Comparison of ENCODE assay signal across 9 mouse cellular contexts in the genomic region with DNA sequence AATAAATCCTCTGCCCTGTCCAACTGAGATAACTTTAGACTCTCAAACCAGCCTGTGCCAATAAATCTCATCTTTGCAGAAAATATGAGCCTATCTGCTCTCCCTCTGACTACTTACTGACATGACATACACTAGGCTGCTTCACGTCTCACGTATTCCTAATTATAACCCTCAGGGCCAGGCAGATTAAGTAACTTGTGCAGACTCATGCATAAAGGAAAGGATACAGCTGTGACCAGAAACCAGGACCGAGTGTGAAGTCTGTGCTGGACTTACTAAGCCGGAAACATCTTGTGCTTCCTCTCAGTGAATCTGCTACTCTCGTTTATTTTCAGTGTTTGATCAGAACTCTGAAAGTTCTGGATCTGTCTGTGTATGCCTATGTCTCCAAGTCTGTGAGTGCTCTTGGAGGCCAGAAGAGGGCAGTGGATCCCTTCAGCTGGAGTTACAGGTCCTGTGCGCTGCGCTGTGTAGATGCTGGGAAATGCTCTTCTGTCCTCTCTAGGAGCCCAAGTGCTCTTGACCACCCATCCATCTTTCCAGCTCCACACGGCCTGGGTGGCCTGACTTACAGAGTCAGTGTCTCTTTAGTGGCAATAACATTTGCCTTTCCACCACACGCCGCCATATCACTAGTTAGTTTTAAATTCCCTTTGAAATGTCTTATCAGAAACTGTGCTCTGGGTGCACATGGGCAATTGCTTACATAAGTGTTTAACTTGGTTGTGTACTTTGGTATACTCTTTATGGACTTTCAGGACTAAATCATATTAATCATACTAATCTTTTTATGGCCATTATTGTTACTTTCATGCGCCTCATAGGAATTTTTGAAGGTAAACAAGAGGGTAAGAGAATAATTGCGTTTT. TPM values are rescaled to one million over a fixed set of nuclear protein-coding genes. Genes with fewer than 3 reads are reported as not detected.
DNase-seq lines count a peak whose midpoint lies in the region; ATAC-seq and TF ChIP-seq lines count a peak whose summit lies in the region.
"Had no signal": no experiment of that assay in that cellular context is flagged by ENCODE, and none has a peak within 500 bp of the region (broad histone marks: within the 10 kb centered on the region; RNA-seq: fewer than 3 reads in every experiment).

No protein-coding gene starts in this region.

- in situ Hi-C loops in CH12.LX (cut with MboI; ENCODE audit: low pct_ligation_motif_present, low pct_unique_long_range_greater_than_20kb, low sequenced_read_pairs), result no loop called here

- no peak for DNase-seq in kidney, adult 9 months
- peak; percentile 42 for DNase-seq in CH12.LX (ENCODE audit: extremely low read depth)
- peak; percentile 21 to 42 for DNase-seq in adrenal gland, postnatal 36 days
- DNase-seq in midbrain, postnatal 0 days (ENCODE audit: low spot score), result peak; percentile 51
- no peak for DNase-seq in frontal cortex, postnatal 25 days (ENCODE audit: low spot score in 2 of 2)
- DNase-seq in gastrocnemius, postnatal 10 days, result no peak

- ATAC-seq in kidney, embryonic 14.5 days (ENCODE audit: low FRiP score, low TSS enrichment), result 0 out of 2 replicates have a peak, but pooled peaks have one; percentile 57
- ATAC-seq in hindbrain, embryonic 15.5 days (ENCODE audit: low FRiP score, low read depth), result peak; percentile 34; the same call in 1 of the 2 replicates
- no peak for ATAC-seq in midbrain, postnatal 0 days (ENCODE audit: low FRiP score)

- H3K27me3 ChIP-seq in kidney, embryonic 14.5 days (ENCODE audit: control insufficient read depth, insufficient read depth, low read length), result no peaks in the 10 kb centered on the region
- H3K27me3 ChIP-seq in CH12.LX (replicated peaks), result no peaks in the 10 kb centered on the region
- no peaks in the 10 kb centered on the region for H3K27me3 ChIP-seq in hindbrain, embryonic 15.5 days
- no peaks in the 10 kb centered on the region for H3K27me3 ChIP-seq in midbrain, postnatal 0 days (ENCODE audit: insufficient read depth, low read length)

- no peaks in the 10 kb centered on the region for H3K9me3 ChIP-seq in kidney, embryonic 14.5 days (ENCODE audit: control insufficient read depth, low read length)
- peaks cover 2% of the 10 kb centered on the region for H3K9me3 ChIP-seq in CH12.LX (replicated peaks; ENCODE audit: low read length)
- H3K9me3 ChIP-seq in hindbrain, embryonic 15.5 days, result no peaks in the 10 kb centered on the region
- H3K9me3 ChIP-seq in midbrain, postnatal 0 days (ENCODE audit: low read length), result no peaks in the 10 kb centered on the region

- H3K36me3 ChIP-seq in kidney, embryonic 14.5 days (ENCODE audit: control insufficient read depth, insufficient read depth, low read length), result no peaks in the 10 kb centered on the region
- H3K36me3 ChIP-seq in CH12.LX (replicated peaks in 1 of 2; ENCODE audit: control insufficient read depth in 1 of 2, insufficient read depth in 1 of 2, low read length in 1 of 2), result no peaks in the 10 kb centered on the region
- H3K36me3 ChIP-seq in hindbrain, embryonic 15.5 days, result no peaks in the 10 kb centered on the region
- H3K36me3 ChIP-seq in midbrain, postnatal 0 days (ENCODE audit: insufficient read depth, low read length), result no peaks in the 10 kb centered on the region

- H3K4me3 ChIP-seq in kidney, embryonic 14.5 days (ENCODE audit: low read length), result no peak overlapping the region
- no peak overlapping the region for H3K4me3 ChIP-seq in CH12.LX (replicated peaks in 1 of 3; ENCODE audit: low read depth in 2 of 3, low read length in 2 of 3, poor library complexity in 1 of 3)
- H3K4me3 ChIP-seq in hindbrain, embryonic 15.5 days, result no peak overlapping the region
- no peak overlapping the region for H3K4me3 ChIP-seq in midbrain, postnatal 0 days (ENCODE audit: low read depth, low read length)

- H3K4me2 ChIP-seq in kidney, embryonic 14.5 days (replicated peaks; ENCODE audit: low read depth, low read length), result no peak overlapping the region
- no peak overlapping the region for H3K4me2 ChIP-seq in CH12.LX (ENCODE audit: insufficient read depth, low read depth, poor library complexity, severe bottlenecking)
- H3K4me2 ChIP-seq in hindbrain, embryonic 15.5 days, result no peak overlapping the region
- H3K4me2 ChIP-seq in midbrain, postnatal 0 days (ENCODE audit: low read depth, low read length, poor library complexity, severe bottlenecking), result no peak overlapping the region

- dilution Hi-C loops in CH12.LX (cut with MboI; ENCODE audit: extremely low pct_ligation_motif_present, extremely low pct_unique_long_range_greater_than_20kb, low sequenced_read_pairs), result no loop called here

- no peak overlapping the region for H3K27ac ChIP-seq in kidney, embryonic 14.5 days (ENCODE audit: low read depth, low read length)
- H3K27ac ChIP-seq in CH12.LX (ENCODE audit: insufficient read depth, low read depth), result no peak overlapping the region
- H3K27ac ChIP-seq in hindbrain, embryonic 15.5 days (replicated peaks), result no peak overlapping the region
- H3K27ac ChIP-seq in midbrain, postnatal 0 days (ENCODE audit: low read depth, low read length), result no peak overlapping the region

- WGBS in kidney, embryonic 14.5 days, result 62% methylated on average over 12 of the region's 12 CpGs
- 70% methylated on average over 12 of the region's 12 CpGs for WGBS in hindbrain, embryonic 15.5 days
- 67% methylated on average over 12 of the region's 12 CpGs for WGBS in midbrain, postnatal 0 days

- TF ChIP-seq POLR2A in CH12.LX (IDR thresholded peaks at IDR 0.05; ENCODE audit: low read depth, low read length), result no peak

- no peak overlapping the region for H3K9ac ChIP-seq in kidney, embryonic 14.5 days (ENCODE audit: low read depth, low read length)
- no peak overlapping the region for H3K9ac ChIP-seq in CH12.LX (ENCODE audit: insufficient read depth, low read depth)
- no peak overlapping the region for H3K9ac ChIP-seq in hindbrain, embryonic 15.5 days
- H3K9ac ChIP-seq in midbrain, postnatal 0 days (replicated peaks; ENCODE audit: low read length, poor library complexity, severe bottlenecking), result no peak overlapping the region

- H3K79me2 ChIP-seq in CH12.LX (replicated peaks; ENCODE audit: control insufficient read depth, extremely low read depth, insufficient read depth, poor library complexity, severe bottlenecking), result no peaks in the 10 kb centered on the region

- H3K4me1 ChIP-seq in kidney, embryonic 14.5 days (ENCODE audit: control insufficient read depth, insufficient read depth, low read length), result peaks cover 6% of the 10 kb centered on the region; the same call in 1 of the 2 replicates
- H3K4me1 ChIP-seq in CH12.LX (ENCODE audit: control insufficient read depth in 1 of 2, insufficient read depth in 2 of 2), result peaks cover 5 to 13% of the 10 kb centered on the region in 2 experiments
- no peaks in the 10 kb centered on the region for H3K4me1 ChIP-seq in hindbrain, embryonic 15.5 days (replicated peaks)
- no peaks in the 10 kb centered on the region for H3K4me1 ChIP-seq in midbrain, postnatal 0 days (ENCODE audit: insufficient read depth, low read length)

- no peak for TF ChIP-seq EP300 in CH12.LX (IDR thresholded peaks at IDR 0.05; ENCODE audit: low read length)

- TF ChIP-seq CTCF in CH12.LX (conservative IDR thresholded peaks at IDR 0.05 in 1 of 2, IDR thresholded peaks at IDR 0.05 in 1 of 2; ENCODE audit: low read depth in 2 of 2, low read length in 2 of 2), result peak; percentile 35 to 66
- peak; percentile 76 for TF ChIP-seq CTCF in midbrain, postnatal 0 days (IDR thresholded peaks at IDR 0.05)

- TF ChIP-seq RAD21 in CH12.LX (IDR thresholded peaks at IDR 0.05; ENCODE audit: low read depth, low read length), result peak; percentile 71

TF ChIP-seq in CH12.LX, 34 proteins besides CTCF, POLR2A, EP300 and RAD21:
- no peak for TF ChIP-seq MAFK (IDR thresholded peaks at IDR 0.05; ENCODE audit: insufficient replicate concordance, low read length)
- TF ChIP-seq SMC3 (IDR thresholded peaks at IDR 0.05; ENCODE audit: low read depth, low read length), result peak; percentile 60
- no peak for TF ChIP-seq USF1 (IDR thresholded peaks at IDR 0.05; ENCODE audit: low read depth, low read length)
- no peak for TF ChIP-seq GABPA (IDR thresholded peaks at IDR 0.05; ENCODE audit: insufficient replicate concordance, low read depth, low read length)
- TF ChIP-seq PAX5 (IDR thresholded peaks at IDR 0.05; ENCODE audit: low read length), result no peak
- TF ChIP-seq SIN3A (IDR thresholded peaks at IDR 0.05; ENCODE audit: low read length), result no peak
TF ChIP-seq in CH12.LX: peak in this region for 1.

RNA-seq across cellular contexts. Expression of gene Arl14, which starts 13.5 kb away (rescaled TPM):
- polyA plus RNA-seq in kidney, embryonic 14.5 days (2014; fragmentation: Nextera tagmentation; extraction: Ambion mirVana), result not detected in 2 replicates
- total RNA-seq in CH12.LX (2012; rRNA removed) (not detected in 2 replicates), CH12.LX (2014; rRNA removed) (not detected in 2 replicates)
- not detected in 2 replicates for polyA plus RNA-seq in CH12.LX (2012; ENCODE audit: insufficient read length, low read depth)
- total RNA-seq in adrenal gland, postnatal 36 days (2021), result not detected
- not detected in 2 replicates for polyA plus RNA-seq in hindbrain, embryonic 15.5 days (2015; fragmentation: Nextera tagmentation; extraction: Ambion mirVana)
- total RNA-seq in midbrain, postnatal 0 days (2014; rRNA removed), result not detected in 2 replicates
- not detected in 2 replicates for polyA plus RNA-seq in midbrain, postnatal 0 days (2015; fragmentation: Nextera tagmentation; extraction: Ambion mirVana)
- not detected for total RNA-seq in gastrocnemius, postnatal 10 days (2021)
- polyA plus RNA-seq: gonadal fat pad, adult 2 months had no signal

Comparison
In these comparisons a context has a peak if more than half of its experiments do, and no peak if none do; other contexts are left out.
1. DNase-seq: peak in CH12.LX (single experiment), adrenal gland, postnatal 36 days (2 of 2) and midbrain, postnatal 0 days (single experiment); none in kidney, adult 9 months (single experiment), frontal cortex, postnatal 25 days (0 of 2) and gastrocnemius, postnatal 10 days (single experiment).